Mouse (Mus musculus) spleen, postnatal 4 days (tissue): Measurements from ENCODE around the gene Tbx21.
A peak's percentile ranks its signal among the peaks of the same experiment; 100 is the strongest.

Experiments used
- DNase-seq, 2 experiments: peaks; one replicate each; pipeline ENCODE4 v3.0.0; 2022; ENCODE audit warnings: low spot score in 2 of 2

Gene Tbx21

GRCm38 (mm10) chr11:97132185-97132584 is 17.1 kb upstream of the Tbx21 start:
- DNase-seq: no peak

GRCm38 (mm10) chr11:97131683-97132082 is 16.6 kb upstream of the Tbx21 start:
- DNase-seq: no peak

DNA sequence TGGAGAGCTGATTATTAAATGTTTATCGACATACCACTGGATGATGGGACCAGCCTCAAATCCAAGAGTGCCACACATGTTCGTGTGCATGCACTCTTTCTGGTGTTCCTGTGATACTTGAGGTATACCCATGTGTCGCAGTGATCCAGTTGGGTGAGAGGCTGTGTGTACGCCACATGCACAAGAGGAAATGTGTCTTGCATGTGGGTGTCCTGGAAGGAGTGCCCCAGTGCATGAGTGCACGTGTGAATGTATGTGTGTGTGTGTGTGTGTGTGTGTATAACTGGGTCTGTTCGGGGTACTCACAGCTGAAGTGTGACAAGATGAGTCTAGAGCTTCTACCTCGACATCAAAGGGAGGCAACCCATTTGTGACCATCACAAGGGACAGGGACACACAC is 15.2 kb upstream of the Tbx21 start:
- no peak for DNase-seq

GRCm38 (mm10) chr11:97128956-97129355 is 13.8 kb upstream of the Tbx21 start:
- no peak for DNase-seq

- DNase-seq: no peak
These were observed 12.5 kb upstream of the Tbx21 start for GRCm38 (mm10) chr11:97127470-97128223.

DNA sequence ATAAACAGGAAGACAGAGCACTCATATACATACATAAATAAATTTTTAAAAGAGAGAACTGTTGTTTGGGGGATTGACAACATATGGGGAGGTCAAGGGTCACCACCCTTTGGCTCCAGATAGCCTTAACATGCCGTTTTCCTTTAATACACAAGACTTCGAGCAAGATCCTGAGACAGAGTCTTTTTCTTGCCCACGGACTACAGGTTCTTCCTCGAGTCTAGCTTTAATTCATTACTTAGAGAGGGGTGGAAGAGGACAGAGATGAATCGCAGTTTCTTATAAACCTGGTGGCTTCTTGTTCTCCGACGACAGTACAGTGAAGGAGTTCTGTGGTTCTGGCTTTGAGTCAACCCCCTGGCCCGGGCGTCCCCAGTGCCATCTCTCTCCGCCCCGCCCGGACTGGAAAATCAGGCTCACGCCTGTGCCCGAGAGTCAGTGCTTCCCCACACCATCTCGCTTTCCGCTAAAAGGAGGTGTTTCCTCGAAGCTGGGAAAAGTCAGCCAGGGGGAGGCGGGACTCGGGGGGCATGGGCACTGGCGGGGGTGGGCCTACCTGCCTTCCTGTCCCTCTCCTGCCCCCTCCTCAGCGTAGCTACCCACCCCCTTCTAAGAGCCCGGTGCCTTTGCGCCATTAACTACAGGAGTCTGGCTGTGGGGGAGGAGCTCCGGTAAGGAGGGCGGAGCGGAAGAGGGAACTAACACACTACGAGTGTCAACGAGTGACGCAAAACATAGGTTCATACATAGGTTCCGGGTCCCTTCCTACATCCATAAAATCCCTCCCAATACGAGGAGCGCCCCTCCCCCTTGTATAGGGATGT is 11.7 kb upstream of the Tbx21 start:
- peak in 1 of 2 experiments; percentile 61 for DNase-seq

DNA sequence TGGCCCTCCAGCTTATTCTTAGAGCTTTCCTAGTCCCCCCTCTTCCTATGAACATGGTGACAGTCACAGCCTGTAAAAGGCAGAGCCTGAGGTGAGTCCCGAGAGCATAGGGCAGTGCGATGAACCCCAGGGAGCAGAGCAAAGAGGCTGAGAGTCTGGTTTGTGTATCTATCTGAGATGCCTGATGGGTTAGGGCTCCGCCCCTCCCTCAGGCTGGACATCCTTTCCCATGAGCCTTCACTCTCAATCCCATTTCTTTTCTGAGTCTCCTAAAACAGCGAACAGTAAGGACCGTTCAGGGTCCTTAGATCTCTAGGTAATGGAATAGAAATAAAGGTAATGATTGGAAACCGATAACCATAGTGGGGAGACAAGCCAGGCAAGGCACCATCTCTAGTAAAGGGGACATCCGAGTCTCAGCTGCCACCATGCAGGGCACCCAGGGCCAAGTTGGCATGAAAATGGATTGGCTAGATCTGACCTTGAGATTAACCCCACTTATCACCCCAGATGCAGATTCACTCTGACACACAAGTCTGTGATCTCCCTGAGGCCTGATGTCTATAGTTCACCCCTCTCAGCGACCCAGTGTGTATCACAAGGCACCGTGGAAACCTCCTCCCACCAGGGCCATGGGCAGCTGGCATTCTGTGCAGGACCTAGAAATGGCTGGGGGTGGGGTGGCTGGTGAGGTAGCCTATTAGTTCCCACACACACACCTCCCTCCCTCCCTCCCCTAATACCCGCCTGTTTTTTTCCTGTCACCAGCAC is 9.3 kb upstream of the Tbx21 start:
- DNase-seq: no peak

- DNase-seq: no peak
These were observed 8.3 kb upstream of the Tbx21 start for GRCm38 (mm10) chr11:97123282-97123890.

- DNase-seq: no peak
These were observed 5.5 kb upstream of the Tbx21 start for GRCm38 (mm10) chr11:97120641-97121040.

DNA sequence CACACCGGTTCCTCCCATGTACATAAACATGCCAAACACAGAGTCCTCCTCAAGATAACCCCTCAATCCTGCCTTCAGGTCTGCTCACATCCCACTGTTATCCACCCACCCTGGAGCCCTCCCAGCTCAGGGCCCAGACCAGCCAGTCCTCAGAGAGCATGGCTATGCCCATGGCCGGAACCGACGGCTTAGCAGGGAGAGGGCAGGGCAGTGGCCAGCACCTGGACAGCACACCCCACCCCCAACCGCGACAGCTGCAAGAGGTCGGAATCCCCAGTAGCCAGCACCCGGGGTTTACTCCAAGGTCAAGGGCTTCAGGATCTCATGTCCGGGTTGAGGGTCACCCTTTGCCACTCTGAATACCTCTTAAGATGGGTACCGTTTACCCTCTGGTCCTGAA is 5.1 kb upstream of the Tbx21 start:
- DNase-seq: no peak

GRCm38 (mm10) chr11:97115797-97116196 is 666 bp upstream of the Tbx21 start:
- no peak for DNase-seq

DNA sequence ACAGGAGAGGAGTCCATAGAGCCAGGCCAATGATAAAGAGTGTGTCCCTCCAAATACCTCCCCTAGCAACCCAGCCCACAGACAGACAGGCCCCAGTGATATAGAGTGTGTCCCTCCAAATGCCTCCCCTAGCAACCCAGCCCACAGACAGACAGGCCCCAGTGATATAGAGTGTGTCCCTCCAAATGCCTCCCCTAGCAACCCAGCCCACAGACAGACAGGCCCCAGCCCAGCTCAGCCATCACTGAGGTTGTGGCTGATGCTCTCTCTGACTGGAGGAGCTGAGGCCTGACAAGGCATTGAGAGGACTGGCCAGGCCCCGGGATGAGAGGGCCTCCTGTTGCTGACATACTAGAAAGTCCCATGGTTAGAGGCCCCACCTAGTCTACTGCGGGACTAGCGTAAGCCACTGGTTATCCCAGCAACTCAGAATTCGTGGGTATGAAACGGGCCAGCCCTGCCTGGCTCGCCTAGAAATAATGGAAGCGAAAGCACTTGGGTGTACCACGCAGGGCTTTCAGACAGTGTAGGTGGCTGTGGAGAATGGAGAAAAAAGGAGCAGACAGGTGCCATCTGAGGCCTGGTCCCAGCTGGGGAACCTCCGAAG is 2.5 kb downstream of the Tbx21 start:
- no peak for DNase-seq

- DNase-seq: no peak
These were observed 6.2 kb downstream of the Tbx21 start for GRCm38 (mm10) chr11:97108976-97109375.

DNA sequence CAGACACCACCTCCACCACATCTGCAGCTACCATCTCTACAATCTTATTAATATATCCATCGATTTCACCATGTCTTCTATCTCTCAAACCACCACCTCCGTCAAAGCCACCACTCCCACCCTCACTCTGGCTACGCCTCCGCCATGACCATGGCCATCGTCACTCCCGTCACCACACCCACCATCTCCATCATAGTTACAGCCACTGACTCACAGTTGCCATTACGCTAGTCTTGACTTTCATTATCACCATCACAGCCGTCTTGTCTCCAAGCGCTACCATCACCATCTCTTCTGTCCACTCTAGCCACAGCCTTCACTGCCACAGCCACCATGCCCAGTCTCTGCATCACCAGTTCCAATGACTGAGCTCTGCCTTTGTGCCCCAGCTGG is 11.0 kb downstream of the Tbx21 start:
- no peak for DNase-seq

- DNase-seq: no peak
These were observed 11.7 kb downstream of the Tbx21 start for GRCm38 (mm10) chr11:97103163-97104090.

DNA sequence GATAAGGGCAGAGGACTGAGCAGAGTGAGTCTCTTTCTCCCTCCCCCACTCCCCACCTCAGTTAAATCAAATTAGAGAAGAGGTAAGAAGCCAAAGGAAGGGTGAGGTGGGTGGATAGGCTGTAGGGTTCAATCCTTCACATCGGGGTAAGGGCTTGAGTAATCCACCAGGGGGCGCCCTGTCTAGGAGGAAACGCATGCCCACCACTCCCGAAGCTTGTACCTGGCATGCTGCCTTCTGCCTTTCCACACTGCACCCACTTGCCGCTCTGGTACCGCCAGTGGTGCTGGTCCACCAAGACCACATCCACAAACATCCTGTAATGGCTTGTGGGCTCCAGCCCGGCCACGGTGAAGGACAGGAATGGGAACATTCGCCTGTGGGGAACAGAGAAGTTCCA is 13.4 kb downstream of the Tbx21 start:
- DNase-seq: peak; percentile 61 to 91

- DNase-seq: no peak
These were observed 16.3 kb downstream of the Tbx21 start for GRCm38 (mm10) chr11:97098791-97099190.

DNA sequence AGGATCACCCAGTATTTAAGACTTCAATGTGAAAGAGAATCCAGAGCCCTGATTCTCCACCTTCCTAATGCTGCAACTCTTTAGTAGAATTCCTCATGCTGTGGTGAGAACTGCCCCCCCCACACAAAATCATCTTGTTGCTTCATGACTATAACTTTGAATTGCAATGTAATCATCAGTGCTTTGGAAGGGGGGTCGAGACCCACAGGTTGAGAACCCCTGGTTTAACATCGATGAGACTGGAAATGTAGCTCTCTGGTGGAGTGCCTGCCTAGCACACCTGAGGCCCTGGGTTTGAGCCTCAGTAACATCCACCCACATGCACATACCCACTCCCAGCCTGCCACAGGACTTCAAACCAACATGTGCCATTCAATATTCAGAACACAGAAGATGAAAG is 20.5 kb downstream of the Tbx21 start:
- DNase-seq: no peak

- DNase-seq: no peak
These were observed 28.8 kb downstream of the Tbx21 start for GRCm38 (mm10) chr11:97086365-97086764.

DNA sequence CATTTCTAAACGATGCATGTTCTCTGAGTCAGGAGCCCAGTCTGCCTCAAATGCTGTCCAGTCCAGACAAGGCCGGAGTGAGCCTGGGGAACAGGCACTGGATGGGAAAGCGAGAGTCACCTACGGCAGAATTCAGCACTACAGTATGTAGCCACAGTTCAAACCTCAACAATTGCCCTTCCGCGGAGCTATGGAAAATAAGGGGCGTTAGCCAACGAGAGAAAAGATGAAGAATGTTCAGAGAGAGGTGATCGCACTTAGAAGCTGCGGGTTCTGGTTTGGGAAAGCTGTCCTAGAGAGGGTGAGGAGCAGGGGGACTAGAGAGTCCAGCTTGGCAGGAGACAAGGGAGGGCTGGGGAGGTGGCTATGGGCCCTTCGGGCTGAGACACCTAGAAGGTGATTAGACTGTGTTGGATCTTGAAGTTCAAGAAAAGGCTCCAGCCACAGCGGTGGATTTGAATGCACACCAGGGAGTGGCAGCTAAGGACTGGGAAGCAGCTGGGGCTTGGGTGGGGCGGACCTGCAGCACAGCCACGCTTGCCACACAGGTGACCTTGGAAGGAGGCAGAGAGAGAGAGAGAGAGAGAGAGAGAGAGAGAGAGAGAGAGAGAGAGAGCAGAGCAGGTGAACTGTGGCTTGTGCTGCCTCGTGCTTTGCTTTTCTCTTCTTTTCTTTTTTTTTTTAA is 30.2 kb downstream of the Tbx21 start:
- no peak for DNase-seq
